Mouse (Mus musculus): Measurements from ENCODE around the gene Myo1d.

Myo1d gene

GRCm38 (mm10) chr11:80623038-80623380 is 156.8 kb downstream of the Myo1d start:
- DNase-seq (ENCODE audit: extremely low spot score, low read depth, low spot score): no peak

GRCm38 (mm10) chr11:80622233-80623037 is 157.4 kb downstream of the Myo1d start:
- DNase-seq (ENCODE audit: extremely low spot score, low read depth, low spot score): no peak

- DNase-seq (ENCODE audit: extremely low spot score, low read depth, low spot score): no peak
Measured at GRCm38 (mm10) chr11:80614949-80615725, 164.7 kb downstream of the Myo1d start.

GRCm38 (mm10) chr11:80614418-80614817 is 165.4 kb downstream of the Myo1d start:
- DNase-seq (ENCODE audit: extremely low spot score, low read depth, low spot score): no peak

GRCm38 (mm10) chr11:80613534-80613933 is 166.3 kb downstream of the Myo1d start:
- DNase-seq (ENCODE audit: extremely low spot score, low read depth, low spot score): no peak

- no peak for DNase-seq (ENCODE audit: extremely low spot score, low read depth, low spot score)
Measured at GRCm38 (mm10) chr11:80602707-80603441, 177.0 kb downstream of the Myo1d start.

GRCm38 (mm10) chr11:80602041-80602458 is 177.8 kb downstream of the Myo1d start:
- no peak for DNase-seq (ENCODE audit: extremely low spot score, low read depth, low spot score)

GRCm38 (mm10) chr11:80601040-80601864 is 178.6 kb downstream of the Myo1d start:
- no peak for DNase-seq (ENCODE audit: extremely low spot score, low read depth, low spot score)

GRCm38 (mm10) chr11:80595482-80595881 is 184.3 kb downstream of the Myo1d start:
- DNase-seq (ENCODE audit: extremely low spot score, low read depth, low spot score): no peak

GRCm38 (mm10) chr11:80589387-80589786 is 190.4 kb downstream of the Myo1d start:
- DNase-seq (ENCODE audit: extremely low spot score, low read depth, low spot score): no peak

- DNase-seq (ENCODE audit: extremely low spot score, low read depth, low spot score): no peak
Measured at GRCm38 (mm10) chr11:80585761-80586160, 194.1 kb downstream of the Myo1d start.

GRCm38 (mm10) chr11:80585211-80585610 is 194.6 kb downstream of the Myo1d start:
- no peak for DNase-seq (ENCODE audit: extremely low spot score, low read depth, low spot score)

- no peak for DNase-seq (ENCODE audit: extremely low spot score, low read depth, low spot score)
Measured at GRCm38 (mm10) chr11:80580494-80580893, 199.3 kb downstream of the Myo1d start.

- no peak for DNase-seq (ENCODE audit: extremely low spot score, low read depth, low spot score)
Measured at GRCm38 (mm10) chr11:80577747-80578640, 201.8 kb downstream of the Myo1d start.

GRCm38 (mm10) chr11:80575794-80576193 is 204.0 kb downstream of the Myo1d start:
- no peak for DNase-seq (ENCODE audit: extremely low spot score, low read depth, low spot score)

GRCm38 (mm10) chr11:80566286-80566685 is 213.5 kb downstream of the Myo1d start:
- DNase-seq (ENCODE audit: extremely low spot score, low read depth, low spot score): no peak

GRCm38 (mm10) chr11:80564975-80565965 is 214.6 kb downstream of the Myo1d start:
- no peak for DNase-seq (ENCODE audit: extremely low spot score, low read depth, low spot score)

GRCm38 (mm10) chr11:80562479-80562878 is 217.3 kb downstream of the Myo1d start:
- no peak for DNase-seq (ENCODE audit: extremely low spot score, low read depth, low spot score)
